Mouse (Mus musculus) E14TG2a.4 (cell line): ENCODE results near the gene Tmem132e.

Experiments
- H3K27me3 ChIP-seq: 2 replicates; pipeline ENCODE4 v1.6.1; 2014; ENCODE audit warnings: low read length, control low read depth; ENCODE audit not compliant: insufficient read depth
- H3K36me3 ChIP-seq: 2 replicates; pipeline ENCODE4 v1.6.1; 2014; ENCODE audit warnings: low read length, control low read depth; ENCODE audit not compliant: insufficient read depth
- H3K4me1 ChIP-seq: replicated peaks from 2 replicates; pipeline ENCODE4 v1.6.1; 2014; ENCODE audit warnings: low read depth, low read length, control low read depth
- H3K4me3 ChIP-seq: replicated peaks from 2 replicates; pipeline ENCODE4 v1.5.1; 2014; ENCODE audit warnings: mild to moderate bottlenecking, low read length
- H3K9me3 ChIP-seq: 2 replicates; pipeline ENCODE4 v1.6.1; 2014; ENCODE audit warnings: low read length, control low read depth
- CTCF ChIP-seq: conservative IDR thresholded peaks from 2 replicates; pipeline ENCODE4 v1.5.1; 2014; ENCODE audit warnings: low read length
- NANOG ChIP-seq: IDR thresholded peaks from 2 replicates; pipeline ENCODE4 v1.6.1; 2014; ENCODE audit warnings: borderline replicate concordance, low read length, mixed read lengths
- POU5F1 ChIP-seq: IDR thresholded peaks from 2 replicates; pipeline ENCODE4 v1.6.1; 2014; ENCODE audit warnings: low read length, borderline replicate concordance

Gene Tmem132e

DNA sequence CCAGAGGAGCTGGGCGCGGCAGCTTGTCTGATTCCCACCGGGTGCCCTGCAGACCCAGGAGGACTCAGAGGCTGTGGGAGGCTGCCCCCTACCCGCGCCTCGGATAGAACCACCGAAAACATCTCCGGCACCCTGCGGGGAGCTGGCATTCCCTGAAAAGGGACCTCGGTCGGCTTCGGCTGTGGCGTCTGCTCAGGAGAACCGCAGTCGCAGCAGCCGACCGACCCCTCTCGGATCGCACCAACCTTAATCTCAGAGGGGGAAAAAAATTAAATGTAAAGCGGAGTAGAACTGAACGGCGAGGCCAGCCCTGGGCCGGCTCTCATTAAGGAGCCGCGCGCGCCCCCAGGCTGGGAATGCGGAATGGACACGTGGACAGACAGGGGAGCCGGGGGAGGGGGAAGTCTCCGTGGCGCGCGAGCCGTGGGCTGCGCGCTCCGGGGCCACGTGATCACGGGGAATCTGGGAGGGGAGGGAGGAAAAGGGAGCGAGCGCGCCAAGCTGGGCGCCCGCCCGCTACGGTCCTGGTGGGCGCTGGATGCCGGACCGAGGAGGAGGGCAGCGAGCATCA, 1.6 kb upstream of the Tmem132e start:
- Histone ChIP-seq H3K9me3 (peaks cover 12% of the 10 kb centered on the region; the same call in 1 of the 2 replicates), H3K27me3 (peaks cover 94% of the 10 kb centered on the region), H3K4me3 (peak overlapping the region; percentile 77), H3K36me3 (no peaks in the 10 kb centered on the region), H3K4me1 (peaks cover 30% of the 10 kb centered on the region)
- TF ChIP-seq NANOG (no peak), CTCF (no peak), POU5F1 (no peak)

GRCm38 (mm10) chr11:82387711-82388341, 874 bp upstream of the Tmem132e start:
- peaks cover 30% of the 10 kb centered on the region for H3K4me1 ChIP-seq
- peak overlapping the region; percentile 77 for H3K4me3 ChIP-seq
- no peaks in the 10 kb centered on the region for H3K36me3 ChIP-seq
- H3K9me3 ChIP-seq = peaks cover 12% of the 10 kb centered on the region; the same call in 1 of the 2 replicates
- TF ChIP-seq CTCF = no peak
- no peak for TF ChIP-seq NANOG
- no peak for TF ChIP-seq POU5F1
- peaks cover 97% of the 10 kb centered on the region for H3K27me3 ChIP-seq

DNA sequence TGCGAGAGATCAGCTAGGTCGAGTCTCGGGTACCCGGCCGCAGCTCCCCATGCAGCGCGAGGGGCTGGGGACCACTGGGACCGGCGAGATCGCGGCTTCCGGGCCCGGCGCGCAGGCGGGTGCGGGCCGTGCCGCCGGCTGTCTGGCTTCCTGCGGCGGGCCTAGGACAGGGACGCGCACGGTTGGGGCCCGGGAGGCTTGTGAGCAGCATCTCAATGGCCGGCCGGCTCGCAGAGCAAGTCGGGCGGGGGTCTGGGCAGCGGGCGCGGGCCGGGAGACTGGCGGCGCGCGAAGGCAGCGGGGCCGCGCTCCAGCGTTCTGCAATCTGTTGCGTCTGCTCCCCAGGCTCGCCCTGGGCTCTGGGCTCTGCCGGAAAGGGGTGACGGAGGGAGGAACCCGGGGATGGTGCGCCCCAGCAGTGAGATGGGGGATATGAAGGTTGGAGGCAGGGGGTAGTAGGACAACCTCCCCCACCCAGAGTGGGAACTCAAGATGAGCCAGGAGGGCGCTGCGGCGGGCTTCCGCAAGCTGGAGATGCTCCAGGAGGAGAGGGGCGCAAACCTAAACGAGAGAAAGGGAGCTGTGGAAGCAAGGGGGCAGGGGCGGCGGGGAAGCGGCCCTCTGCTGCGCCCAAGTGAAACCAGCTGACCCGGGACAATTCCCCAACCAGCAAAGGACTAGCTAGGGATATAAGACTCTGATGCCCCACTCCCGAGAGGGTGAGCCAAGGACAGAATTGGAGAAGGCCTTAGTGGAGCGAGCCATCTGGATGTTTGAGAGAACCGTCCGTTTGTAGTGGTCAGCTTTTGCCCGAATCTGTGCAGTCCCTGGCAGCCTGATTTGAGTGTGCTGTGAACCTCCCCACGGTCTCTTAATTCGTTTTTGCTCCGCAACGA, 944 bp downstream of the Tmem132e start:
- peaks cover 98% of the 10 kb centered on the region for H3K27me3 ChIP-seq
- peaks cover 30% of the 10 kb centered on the region for H3K4me1 ChIP-seq
- TF ChIP-seq NANOG (no peak), POU5F1 (no peak), CTCF (no peak)
- no peaks in the 10 kb centered on the region for H3K36me3 ChIP-seq
- peak overlapping the region; percentile 77 for H3K4me3 ChIP-seq
- peaks cover 12% of the 10 kb centered on the region; the same call in 1 of the 2 replicates for H3K9me3 ChIP-seq

GRCm38 (mm10) chr11:82392341-82392740, 3.6 kb downstream of the Tmem132e start:
- peaks cover 96% of the 10 kb centered on the region for H3K27me3 ChIP-seq
- no peaks in the 10 kb centered on the region for H3K36me3 ChIP-seq
- H3K4me1 ChIP-seq = peaks cover 22% of the 10 kb centered on the region
- H3K4me3 ChIP-seq = no peak overlapping the region
- TF ChIP-seq NANOG (no peak), CTCF (no peak), POU5F1 (no peak)
- H3K9me3 ChIP-seq = no peaks in the 10 kb centered on the region; the same call in 1 of the 2 replicates

- Histone ChIP-seq H3K4me3 (no peak overlapping the region), H3K4me1 (no peaks in the 10 kb centered on the region), H3K27me3 (peaks cover 33% of the 10 kb centered on the region), H3K36me3 (no peaks in the 10 kb centered on the region), H3K9me3 (no peaks in the 10 kb centered on the region)
- TF ChIP-seq CTCF (peak; percentile 62), NANOG (no peak), POU5F1 (no peak)
Observed at GRCm38 (mm10) chr11:82399621-82400020, 10.9 kb downstream of the Tmem132e start.

- H3K27me3 ChIP-seq = peaks cover 13% of the 10 kb centered on the region
- TF ChIP-seq CTCF = no peak
- no peak overlapping the region for H3K4me3 ChIP-seq
- no peaks in the 10 kb centered on the region for H3K4me1 ChIP-seq
- no peaks in the 10 kb centered on the region for H3K36me3 ChIP-seq
- H3K9me3 ChIP-seq = no peaks in the 10 kb centered on the region
Observed at GRCm38 (mm10) chr11:82405641-82406040, 16.9 kb downstream of the Tmem132e start.

GRCm38 (mm10) chr11:82406358-82407221, 17.9 kb downstream of the Tmem132e start:
- TF ChIP-seq POU5F1 (no peak), NANOG (no peak), CTCF (no peak)
- H3K27me3 ChIP-seq = peaks cover 13% of the 10 kb centered on the region
- no peak overlapping the region for H3K4me3 ChIP-seq

More at GRCm38 (mm10) chr11:82406358-82407221, 17.9 kb downstream of the Tmem132e start:
- Histone ChIP-seq H3K9me3 (no peaks in the 10 kb centered on the region), H3K4me1 (no peaks in the 10 kb centered on the region), H3K36me3 (no peaks in the 10 kb centered on the region)
